Mouse (Mus musculus): ENCODE results near the gene Sept12.
A peak's percentile ranks its signal among the peaks of the same experiment; 100 is the strongest.

Gene Sept12

GRCm38 (mm10) chr16:4976180-4976579 is 21.5 kb downstream of the Sept12 start:
- DNase-seq (ENCODE audit: low spot score in 2 of 2), result no peak

- no peak for DNase-seq (ENCODE audit: low spot score in 2 of 2)
Observed at GRCm38 (mm10) chr16:4974521-4974920, 23.1 kb downstream of the Sept12 start.

- DNase-seq (ENCODE audit: low spot score in 2 of 2), result no peak
Observed at GRCm38 (mm10) chr16:4971626-4972025, 26.0 kb downstream of the Sept12 start.

GRCm38 (mm10) chr16:4969055-4969843 is 28.4 kb downstream of the Sept12 start:
- no peak for DNase-seq (ENCODE audit: low spot score in 2 of 2)

GRCm38 (mm10) chr16:4968426-4968825 is 29.2 kb downstream of the Sept12 start:
- no peak for DNase-seq (ENCODE audit: low spot score in 2 of 2)

- DNase-seq (ENCODE audit: low spot score in 2 of 2), result no peak
Observed at GRCm38 (mm10) chr16:4965392-4966129, 32.1 kb downstream of the Sept12 start.

GRCm38 (mm10) chr16:4964731-4965391 is 32.8 kb downstream of the Sept12 start:
- no peak for DNase-seq (ENCODE audit: low spot score in 2 of 2)

- peak; percentile 89 to 90 for DNase-seq (ENCODE audit: low spot score in 2 of 2)
Observed at GRCm38 (mm10) chr16:4963797-4964709, 33.6 kb downstream of the Sept12 start, which contains the start of gene Anks3. Gene Anks3 (minus strand): TSS chr16:4964205.

GRCm38 (mm10) chr16:4963346-4963745 is 34.3 kb downstream of the Sept12 start:
- DNase-seq (ENCODE audit: low spot score in 2 of 2), result no peak

- DNase-seq (ENCODE audit: low spot score in 2 of 2), result no peak
Observed at GRCm38 (mm10) chr16:4960260-4960659, 37.4 kb downstream of the Sept12 start.

GRCm38 (mm10) chr16:4957446-4957845 is 40.2 kb downstream of the Sept12 start:
- DNase-seq (ENCODE audit: low spot score in 2 of 2), result no peak

- DNase-seq (ENCODE audit: low spot score in 2 of 2), result no peak
Observed at GRCm38 (mm10) chr16:4956609-4957008, 41.0 kb downstream of the Sept12 start.

- no peak for DNase-seq (ENCODE audit: low spot score in 2 of 2)
Observed at GRCm38 (mm10) chr16:4947378-4947777, 50.3 kb downstream of the Sept12 start.

GRCm38 (mm10) chr16:4946155-4946554 is 51.5 kb downstream of the Sept12 start:
- no peak for DNase-seq (ENCODE audit: low spot score in 2 of 2)

GRCm38 (mm10) chr16:4945415-4945814 is 52.2 kb downstream of the Sept12 start:
- no peak for DNase-seq (ENCODE audit: low spot score in 2 of 2)

- no peak for DNase-seq (ENCODE audit: low spot score in 2 of 2)
Observed at GRCm38 (mm10) chr16:4943431-4943830, 54.2 kb downstream of the Sept12 start.

GRCm38 (mm10) chr16:4942868-4943267 is 54.8 kb downstream of the Sept12 start:
- DNase-seq (ENCODE audit: low spot score in 2 of 2), result no peak

- DNase-seq (ENCODE audit: low spot score in 2 of 2), result no peak
Observed at GRCm38 (mm10) chr16:4941016-4941415, 56.6 kb downstream of the Sept12 start.

- no peak for DNase-seq (ENCODE audit: low spot score in 2 of 2)
Observed at GRCm38 (mm10) chr16:4940311-4940850, 57.3 kb downstream of the Sept12 start.

GRCm38 (mm10) chr16:4939412-4939811 is 58.2 kb downstream of the Sept12 start:
- no peak for DNase-seq (ENCODE audit: low spot score in 2 of 2)

GRCm38 (mm10) chr16:4938989-4939388 is 58.7 kb downstream of the Sept12 start:
- DNase-seq (ENCODE audit: low spot score in 2 of 2), result peak; percentile 90
